Mouse (Mus musculus) layer of hippocampus, adult 9-11 months (tissue): ENCODE data around the gene Gemin7.

ENCODE experiments used
- DNase-seq: peaks from one replicate; pipeline ENCODE4 v3.0.0; 2022

Gene Gemin7

DNA sequence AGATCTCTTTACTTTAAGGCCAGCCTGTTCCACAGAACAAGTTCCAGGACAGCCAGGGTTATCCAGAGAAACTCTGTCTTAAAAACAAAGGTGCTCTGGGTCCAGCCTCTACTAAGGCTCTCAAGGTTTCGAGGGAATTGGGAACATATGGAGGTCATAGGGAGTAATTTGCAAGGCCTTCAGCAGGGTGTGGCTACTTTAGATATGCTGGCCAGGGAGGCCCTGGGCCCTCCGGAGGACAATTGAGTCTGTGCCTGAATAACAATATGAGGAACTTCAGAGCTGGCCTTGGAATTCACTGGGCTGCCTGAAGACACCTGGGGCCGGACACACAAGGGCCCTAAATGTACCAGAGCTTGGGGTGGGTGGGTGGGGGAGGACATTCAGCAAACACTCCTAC is 1.8 kb downstream of the Gemin7 start:
- DNase-seq, result no peak

DNA sequence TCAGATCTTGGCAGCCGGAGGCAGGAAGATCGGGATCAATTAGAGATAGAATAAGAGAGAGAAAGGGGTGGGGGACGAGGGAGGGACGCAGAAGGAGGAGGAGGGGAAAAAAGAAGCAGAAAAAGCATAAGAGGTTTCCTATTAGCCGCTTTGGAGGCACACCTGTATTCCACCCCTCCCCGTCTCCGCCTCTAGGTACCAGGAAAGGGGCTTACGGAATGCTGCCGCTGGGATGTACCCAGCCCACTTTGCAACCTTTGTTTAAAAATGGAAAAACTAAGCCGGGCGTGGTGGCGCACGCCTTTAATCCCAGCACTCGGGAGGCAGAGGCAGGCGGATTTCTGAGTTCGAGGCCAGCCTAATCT is 3.6 kb downstream of the Gemin7 start:
- DNase-seq, result no peak

DNA sequence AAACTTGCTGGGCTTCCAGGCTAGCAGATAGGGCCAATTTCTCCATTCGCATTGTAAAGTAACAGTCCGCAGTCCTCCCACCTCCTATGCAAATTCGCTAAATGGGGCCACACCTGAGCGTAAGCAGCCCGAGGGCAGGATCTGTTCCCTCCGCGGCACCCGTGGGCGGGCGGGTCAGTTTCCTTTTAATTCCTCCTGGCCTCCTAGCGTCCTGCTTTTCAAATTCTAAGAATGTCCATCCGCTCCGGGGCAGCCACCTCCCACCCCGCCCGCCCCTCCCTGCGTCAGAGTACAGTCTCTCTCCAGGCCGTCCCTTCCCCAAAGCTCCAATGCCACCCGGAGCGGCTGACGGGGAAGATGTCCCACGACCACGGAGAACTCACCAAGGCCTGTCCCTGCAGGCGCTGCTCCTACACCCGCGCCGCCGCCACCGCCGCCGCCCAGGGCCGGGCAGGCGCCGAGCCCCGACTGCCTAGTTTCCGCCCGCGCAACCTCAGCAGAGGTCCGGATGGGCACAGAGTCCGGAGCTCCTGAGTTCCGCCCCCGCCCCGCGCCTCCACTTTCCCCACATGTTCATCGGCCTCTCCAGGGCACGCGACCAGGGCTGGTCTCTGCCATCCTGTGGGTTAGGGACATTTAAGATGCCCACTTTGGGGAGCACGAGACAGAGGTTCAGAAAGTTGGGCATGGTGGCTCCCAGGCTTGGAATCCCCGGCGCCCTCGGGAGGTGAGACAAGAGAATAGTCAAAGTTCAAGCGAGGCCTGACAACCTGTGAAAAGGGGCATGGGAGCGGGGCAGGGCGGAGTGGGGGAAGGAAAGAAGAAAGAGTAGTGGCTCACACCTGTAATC is 4.2 kb downstream of the Gemin7 start:
- peak; percentile 60 for DNase-seq

DNA sequence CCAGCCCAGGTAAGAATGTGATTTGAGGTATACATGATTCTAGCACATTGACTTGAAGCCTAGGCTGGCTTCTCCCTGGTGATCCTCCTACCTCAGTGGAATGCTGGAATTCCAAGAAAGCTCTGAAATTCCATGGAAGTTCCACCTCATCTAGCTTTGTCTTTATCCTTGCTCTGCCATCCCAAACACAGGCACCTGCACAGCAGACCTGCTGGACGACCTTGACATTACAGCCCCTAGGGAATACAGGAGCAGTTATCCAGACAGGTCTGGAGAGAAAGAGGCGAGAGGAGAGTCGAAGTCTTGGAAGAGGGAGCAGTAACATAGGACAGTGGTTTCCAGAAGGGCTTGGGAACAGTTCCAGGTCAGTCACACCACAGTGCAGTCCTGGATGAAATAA is 7.7 kb downstream of the Gemin7 start:
- no peak for DNase-seq

DNA sequence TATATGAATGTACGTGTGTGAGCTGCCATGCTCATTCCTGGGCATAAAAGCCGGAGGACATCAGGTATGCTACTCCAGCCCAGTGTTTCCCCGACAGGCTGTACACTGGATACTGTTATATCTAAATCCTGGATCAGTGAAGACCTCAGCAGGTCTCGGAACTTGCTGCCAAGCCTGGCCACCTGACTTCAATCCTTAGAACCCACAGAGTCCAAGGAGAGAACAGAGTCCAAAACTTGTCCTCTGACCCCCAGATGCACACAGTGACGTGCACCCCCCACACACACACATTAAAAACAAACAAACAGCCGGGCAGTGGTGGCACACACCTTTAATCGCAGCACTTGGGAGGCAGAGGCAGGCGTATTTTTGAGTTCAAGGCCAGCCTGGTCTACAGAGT is 10.0 kb downstream of the Gemin7 start:
- DNase-seq, result no peak

DNA sequence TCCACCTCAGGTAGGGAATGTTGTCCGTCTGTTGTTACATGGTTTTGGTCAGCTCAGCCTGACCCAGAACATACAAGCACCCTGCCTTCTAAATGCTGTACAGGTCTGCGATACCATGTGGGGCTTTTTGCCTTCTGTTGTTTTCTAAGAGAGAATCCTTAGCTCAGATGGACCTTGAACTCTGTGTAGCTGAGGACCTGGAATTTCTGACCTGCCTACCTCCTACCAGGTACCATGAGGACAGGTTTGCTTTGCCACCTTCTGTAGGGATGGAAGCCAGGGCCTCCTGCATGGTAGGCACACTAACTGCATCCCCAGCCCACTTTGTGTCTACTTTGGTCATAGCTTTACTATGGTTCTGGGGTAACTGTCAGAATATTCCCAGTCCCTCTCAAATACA is 11.6 kb downstream of the Gemin7 start:
- DNase-seq, result no peak

DNA sequence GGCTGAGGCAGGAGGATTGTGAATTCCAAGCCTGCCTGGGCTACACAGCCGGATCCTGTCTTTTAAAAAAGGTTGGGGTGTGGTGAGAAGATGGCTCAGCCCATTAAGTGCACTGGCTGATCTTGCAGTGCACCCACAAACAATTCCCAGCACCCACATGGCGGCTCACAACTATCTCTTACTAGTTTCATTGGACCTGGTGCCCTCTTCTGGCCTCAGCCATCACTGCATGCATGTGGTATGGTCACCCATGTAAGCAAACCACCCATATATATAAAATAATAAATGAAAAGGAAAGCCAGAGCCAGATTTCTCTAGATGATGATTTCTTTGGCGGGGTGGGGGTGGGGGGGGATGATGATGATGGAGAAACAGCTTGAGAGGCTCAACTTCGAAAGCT is 12.9 kb downstream of the Gemin7 start:
- no peak for DNase-seq

DNA sequence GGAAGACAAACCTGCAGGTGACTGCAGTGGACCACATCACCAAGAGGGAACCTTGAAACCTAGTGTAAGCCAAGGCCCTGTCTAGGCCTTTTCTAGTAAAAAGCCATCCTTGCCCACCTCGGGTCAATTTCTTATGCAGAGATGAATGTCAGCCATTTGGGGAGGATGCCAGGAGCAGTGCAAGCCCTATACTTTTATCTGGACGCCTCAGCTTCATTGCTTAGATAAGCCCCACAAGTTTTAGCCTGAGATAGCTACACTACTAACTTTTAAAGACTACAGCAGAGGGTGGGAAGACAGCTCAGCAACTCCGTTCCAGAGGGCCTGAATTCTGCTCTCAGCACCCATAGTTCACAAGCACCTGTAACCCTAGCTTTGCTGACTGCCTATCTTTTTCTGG is 13.5 kb downstream of the Gemin7 start:
- no peak for DNase-seq

DNA sequence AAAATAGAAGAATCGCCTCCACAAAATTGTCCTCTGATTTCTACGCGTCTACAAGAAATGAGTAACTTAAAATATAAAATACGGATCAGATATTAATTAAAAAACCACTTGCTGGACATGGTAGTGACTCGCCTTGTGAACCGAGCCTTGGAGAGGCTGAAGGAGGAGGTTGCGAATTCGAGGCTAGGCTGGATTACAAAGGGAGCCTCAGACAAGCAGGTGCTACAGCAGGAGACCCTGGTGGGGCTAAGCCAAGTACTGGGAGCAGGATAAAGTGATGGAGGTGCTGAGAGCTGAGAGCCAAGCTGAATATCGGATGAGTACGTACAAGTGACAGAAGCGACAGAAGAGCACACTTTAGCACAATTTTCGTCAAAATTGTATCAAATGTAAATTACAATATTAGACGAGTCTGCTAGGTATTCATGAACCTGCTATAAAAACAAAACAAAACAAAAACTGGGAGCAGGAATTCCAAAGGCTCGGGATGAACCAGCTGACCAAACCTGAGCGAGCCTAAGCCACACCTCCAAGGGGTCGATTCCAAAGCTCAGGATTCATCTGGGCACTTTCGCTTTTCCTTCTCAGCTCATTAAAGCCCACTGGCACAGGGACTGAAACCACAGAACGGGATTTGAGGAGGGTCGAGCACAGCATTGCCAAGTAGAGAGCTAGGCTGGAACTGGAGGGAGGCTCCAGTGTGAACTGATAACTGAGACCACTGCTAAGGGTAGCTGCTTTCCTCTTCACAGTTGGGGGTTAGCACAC is 14.6 kb downstream of the Gemin7 start, which contains the start of gene Ppp1r37:
Gene Ppp1r37 (minus strand): TSS at position 434 of the 768 bp plus-strand sequence.
- no peak for DNase-seq

DNA sequence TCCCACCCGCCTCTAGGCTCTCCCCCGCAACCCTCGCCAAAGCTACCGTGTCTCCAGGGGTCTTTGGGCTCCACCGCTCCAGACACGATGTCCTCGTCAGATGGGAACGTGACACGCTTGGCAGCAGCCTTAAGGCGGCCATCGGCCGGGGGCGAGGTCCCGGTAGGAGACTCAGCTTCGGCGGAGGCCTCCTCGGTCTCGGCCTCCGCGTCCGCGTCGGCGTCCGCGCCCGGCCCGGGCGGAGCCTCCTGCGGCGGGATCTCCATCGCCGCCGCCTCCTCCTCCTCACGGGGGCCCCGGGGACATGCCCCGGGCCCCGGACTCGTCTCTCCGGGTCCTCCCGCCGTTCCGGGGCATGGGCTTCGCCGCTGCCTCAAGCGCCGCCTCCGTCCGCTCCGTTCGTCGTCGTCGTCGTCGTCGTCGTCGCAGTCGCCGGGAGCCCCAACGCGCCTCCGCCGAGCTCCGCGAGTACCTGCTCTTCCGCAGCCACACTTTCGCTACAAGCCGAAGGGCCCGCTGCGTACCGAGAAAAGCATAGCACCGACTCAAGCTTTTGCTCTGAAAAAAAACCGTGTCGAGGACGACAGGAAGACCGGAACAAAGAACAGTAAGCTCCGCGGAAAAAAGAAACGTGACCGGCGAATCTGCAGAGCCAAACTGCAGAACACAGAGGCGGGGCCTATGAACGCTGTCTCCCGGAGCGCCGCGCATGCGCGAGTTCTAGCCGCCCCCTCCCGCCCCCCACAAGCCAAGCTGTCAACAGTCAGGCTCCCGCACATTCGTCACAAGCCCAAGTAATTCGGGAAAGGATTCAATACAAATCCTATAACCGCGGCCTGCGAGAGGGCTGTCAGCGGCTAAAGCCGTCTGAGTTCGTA is 15.4 kb downstream of the Gemin7 start:
- DNase-seq, result peak; percentile 84

DNA sequence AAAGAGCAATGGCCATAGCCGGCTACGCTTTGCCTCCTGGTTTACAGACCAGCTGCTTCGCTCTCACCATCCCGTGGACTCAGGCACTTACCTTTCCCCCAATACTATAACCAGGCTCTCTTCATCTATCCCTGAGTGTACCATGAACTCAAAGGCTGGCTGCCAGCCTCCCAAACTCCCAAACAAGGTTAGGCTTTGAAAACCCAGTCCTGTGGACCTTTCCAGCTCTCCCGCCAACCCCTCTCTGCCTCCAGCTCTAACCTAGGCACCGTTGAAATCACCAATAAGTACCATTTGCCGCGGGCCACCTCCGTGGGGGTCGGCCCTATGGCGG is 16.0 kb downstream of the Gemin7 start:
- DNase-seq, result no peak

DNA sequence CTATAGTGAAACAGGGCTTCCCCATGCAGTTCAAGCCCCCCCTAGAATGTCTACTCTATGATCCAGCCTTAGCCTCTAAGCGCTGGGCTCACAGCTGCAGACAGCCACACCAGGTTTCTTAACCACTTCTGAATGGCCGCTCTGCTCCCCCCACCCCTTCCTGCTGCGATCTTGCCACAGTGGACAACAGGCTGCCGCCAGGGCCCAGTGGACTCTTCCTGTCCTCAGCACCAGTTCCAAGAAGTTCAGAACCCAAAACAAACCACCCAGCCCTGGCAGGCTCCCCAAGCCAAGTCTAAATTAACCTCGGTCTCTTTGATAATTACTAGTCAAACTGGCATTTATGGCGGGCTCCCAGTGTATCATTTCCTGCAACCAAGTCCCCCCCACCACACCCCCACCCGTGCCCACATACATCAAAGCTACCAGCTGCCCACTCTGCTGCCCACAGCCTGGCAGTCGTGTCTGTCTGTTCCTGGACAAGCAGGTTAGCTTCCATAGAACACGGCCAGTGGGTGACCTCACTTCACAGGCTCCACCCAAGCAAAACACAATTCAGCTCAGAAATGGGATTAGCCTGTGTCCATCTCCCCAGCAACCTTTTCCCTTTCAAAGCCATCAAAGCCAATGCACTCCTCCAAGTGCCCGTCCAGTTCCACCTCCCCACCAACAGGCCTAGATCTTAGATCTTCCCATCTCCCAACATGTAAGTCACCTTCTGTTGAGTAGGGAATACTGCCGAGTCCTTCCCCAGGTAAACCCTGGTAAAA is 16.7 kb downstream of the Gemin7 start:
- DNase-seq, result no peak

DNA sequence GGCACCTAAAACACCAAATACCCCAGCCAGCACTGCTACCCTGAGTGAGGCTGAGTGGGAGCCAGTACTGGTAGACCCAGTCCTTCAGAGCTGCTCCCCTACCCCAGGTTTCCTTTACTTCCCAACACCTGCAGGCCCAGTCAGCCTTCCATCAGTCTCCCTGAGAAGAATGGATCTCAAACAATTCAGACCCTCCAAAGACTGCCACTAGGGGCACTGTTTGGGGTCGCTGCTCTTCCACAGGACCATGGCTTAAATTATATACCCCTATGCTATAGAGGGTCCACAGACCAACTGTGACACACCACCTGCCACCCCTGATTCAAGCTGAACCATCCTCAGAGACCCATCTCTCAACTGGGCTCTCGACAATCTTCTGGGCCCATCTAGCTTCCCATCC is 18.4 kb downstream of the Gemin7 start:
- no peak for DNase-seq

DNA sequence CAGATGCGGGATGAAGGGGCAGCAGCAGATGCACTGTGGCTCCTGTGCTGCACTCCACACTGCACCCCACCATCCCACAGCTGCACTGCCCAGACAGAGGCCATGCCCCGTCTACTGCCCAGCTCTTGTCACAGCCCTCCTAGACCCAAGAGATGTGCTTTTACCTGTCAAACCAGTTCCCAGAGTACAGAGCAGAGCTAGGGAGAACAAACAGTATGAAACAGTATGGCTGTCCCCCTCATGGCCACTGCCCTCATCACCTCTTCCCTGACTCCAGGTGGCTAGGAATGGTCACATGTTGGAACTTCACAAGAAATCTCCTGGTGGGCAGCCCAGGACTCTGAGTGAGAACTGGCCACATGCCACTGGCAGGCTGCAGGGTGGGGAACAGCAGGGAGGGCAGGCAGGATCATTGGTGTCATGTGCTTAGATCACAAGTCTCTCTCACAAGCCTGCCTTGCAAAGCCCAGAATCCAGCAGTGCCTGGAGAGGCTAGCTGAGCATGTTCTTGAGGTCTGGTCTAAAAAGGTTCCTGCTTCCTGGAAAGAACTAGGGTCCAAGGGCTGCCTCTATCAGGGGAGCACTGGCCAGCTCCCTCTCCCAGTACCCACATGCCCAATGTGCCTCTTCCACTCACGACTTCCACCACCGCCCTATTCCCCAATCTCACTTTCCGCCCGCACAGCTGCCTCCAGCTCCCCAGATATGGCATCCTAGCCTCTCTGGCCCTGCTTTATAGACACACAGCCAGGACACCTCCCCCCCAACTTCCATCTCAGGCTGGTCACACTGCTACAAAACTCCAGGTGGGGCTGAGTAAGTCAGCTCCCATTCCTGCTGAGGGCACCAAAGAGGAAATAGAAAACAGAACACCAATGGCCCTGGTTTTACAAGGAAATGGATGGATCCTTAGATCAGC is 19.2 kb downstream of the Gemin7 start:
- no peak for DNase-seq

DNA sequence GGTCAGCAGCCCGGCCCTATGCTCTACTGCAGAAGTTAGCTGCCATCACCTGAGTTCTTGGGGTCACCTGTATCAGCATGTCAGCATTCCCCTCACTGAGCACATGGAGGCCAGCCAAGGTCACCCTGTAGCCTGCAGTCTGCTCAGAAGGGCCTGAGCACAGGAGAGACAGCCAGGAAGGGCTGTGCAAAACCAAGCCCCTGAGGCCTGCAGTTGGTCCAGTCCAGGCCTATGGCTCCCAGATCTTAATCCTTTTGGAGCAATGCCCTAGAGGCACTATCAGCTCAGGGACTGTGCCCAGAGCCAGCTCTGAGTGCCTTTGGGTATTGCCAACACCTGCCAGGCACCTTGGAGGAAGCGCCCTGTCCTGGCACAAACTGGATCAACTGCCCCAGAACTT is 20.3 kb downstream of the Gemin7 start:
- DNase-seq, result no peak

DNA sequence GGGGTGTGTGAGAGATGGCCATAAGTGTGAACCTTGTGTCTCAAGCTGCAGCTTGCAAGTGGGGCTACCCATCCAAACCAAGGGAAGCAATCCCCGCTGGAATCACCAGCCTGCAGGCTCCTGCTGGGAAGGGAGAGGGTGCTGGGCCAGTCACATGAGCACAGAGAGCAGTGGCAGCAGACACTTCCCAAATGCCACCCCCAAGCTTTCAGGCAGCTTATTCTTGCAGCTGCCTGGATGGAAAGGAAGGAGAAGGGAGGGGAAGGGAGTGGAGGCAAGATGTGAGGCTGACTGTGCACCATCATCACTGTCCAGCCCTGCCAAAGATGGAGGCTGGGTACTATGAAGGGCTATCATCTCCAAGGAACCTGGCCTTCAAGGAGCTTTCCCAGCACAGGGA is 23.2 kb downstream of the Gemin7 start:
- peak; percentile 67 for DNase-seq

DNA sequence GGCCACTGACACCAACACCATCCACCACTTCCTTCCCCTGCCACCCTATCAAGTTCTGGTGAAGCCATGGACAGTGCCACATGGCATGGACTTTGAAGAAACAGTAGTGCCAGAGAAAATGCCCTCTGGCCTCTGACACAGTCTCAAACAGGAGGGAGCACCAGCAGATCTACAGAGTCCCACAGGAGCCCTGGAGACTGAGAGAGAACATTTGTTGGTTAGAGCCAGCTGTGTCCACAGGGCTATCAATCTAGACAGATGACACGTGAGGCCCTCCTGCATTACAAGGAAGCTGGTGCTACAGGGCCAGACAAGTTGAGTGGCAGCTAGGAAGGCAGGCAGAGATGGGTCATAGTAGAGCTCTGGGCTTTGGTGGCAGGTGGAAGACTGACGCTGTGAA is 25.0 kb downstream of the Gemin7 start:
- no peak for DNase-seq

DNA sequence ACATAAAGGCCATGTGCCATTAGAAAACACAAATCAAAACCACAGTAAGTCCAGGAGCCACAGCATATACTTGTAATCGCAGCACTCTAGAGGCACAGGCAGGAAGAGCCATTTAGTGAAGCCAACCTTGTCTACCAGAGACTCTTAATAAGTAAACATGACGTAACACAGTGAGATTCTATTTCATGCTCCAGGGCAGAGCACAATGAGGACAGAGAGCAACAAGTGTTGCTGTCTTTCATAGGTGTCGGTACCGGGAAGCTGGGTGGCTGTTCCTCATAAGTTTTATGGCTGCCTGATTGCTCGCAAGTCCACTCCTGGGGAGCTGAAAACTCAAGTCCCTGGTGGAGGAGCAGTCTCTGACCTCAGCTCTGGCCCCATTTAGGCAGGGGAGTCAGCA is 25.8 kb downstream of the Gemin7 start:
- no peak for DNase-seq

DNA sequence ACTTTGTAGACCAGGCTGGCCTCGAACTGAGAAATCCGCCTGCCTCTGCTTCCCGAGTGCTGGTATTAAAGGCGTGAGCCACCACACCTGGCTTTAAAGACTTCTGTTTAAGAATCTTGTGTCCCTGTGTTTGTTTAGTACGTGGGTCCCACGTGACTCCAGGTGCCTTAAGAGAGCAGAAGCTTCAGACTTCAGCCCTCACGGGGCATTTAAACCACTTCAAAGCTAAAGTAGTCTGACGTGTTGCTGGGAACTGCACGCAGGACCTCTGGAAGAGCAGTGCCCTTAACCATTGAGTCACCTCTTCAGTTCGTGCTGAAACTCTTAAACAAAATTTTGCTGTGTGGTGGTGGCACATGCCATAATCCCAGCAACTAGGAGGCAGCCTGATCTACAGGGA is 28.0 kb downstream of the Gemin7 start:
- DNase-seq, result no peak

DNA sequence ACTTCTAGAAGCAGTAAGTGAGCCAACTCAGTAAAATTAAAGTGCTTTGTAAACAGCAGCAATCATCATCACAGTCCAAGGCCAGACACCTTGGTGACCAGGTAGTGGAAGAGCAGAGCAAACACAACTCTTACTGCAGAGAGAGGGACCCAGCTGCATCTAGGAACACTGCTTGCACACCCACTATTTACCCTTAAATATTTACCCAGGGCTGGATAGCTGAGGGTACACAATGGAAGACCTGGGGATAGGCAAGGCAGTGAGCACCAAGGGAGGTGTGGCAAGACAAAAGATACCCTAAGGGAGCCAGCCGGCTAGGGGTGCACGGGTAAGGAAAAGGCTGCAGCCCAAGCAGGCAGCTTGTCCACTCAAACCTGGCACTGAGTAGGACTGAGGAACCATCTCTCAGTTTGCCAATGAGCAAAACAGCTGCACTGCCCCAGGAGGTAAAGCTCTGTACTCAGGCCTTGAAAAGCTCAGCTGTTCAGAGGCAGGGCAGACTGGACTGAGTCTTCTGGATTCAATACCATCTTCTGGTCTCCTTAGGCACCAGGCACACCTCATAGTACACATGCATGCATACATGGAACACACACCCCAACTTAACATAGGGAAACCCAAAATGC is 29.9 kb downstream of the Gemin7 start:
- DNase-seq, result no peak

DNA sequence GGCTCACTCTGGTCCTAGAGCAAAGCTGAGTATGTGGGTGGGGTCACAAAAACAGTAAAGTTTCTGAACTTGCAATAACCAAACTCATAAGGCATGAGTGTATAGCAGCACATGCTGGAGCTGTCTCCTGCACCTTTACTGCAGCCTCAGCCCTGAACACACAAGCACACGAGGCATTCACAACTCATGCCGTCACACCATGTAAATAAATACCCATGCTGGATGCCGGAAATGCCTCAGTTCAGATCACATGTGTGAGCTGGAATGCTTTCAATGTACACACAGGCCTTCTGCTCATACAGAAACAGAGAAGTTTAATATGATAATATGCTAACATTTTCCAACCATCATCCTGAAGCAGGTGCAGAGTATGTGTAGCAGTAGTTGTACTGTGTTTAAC is 31.4 kb downstream of the Gemin7 start:
- DNase-seq, result no peak
